Mouse (Mus musculus) heart, postnatal 10 days (tissue): ENCODE data around the gene Mettl7a3. TPM values are rescaled to one million over a fixed set of nuclear protein-coding genes. Genes with fewer than 3 reads are reported as not detected.
"Not testable (repeated sequence)": the region's sequence is repeated elsewhere in the genome, so short reads cannot be mapped to it uniquely, and the experiment has no call there.

Source experiments
- DNase-seq, 2 experiments: peaks; one replicate each; pipeline ENCODE4 v3.0.0; 2021
- intact Hi-C: fragments of 180-260 bp; cut with DNase I; formaldehyde crosslinking; loops from one replicate; pipeline ENCODE4 v1.15.1; 2025
- total RNA-seq, 2 experiments: library from RNA; stranded (reverse); gene quantifications; 2 replicates each; pipeline ENCODE4 v1.2.3; 2021

Mettl7a3 gene
- total RNA-seq = not detected

DNA sequence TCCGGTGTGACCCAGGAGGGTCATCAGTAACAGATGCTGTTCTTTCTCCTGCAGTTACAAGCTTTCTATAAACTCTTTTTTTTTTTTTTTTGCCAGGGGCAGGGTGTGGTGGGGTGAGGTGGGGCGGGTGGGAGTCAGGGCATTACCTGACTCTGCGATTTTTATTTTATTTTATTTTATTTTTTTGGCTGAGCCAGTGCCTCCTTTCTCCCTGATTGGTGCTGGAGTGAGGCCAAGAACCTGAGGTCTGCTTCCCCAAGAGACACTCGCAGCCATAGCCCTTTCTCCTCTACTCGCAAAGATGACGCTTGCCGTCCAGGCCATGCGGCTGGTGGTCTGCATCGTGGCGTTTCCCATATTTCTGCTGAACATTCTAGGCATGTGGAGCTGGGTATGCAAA, at the start of gene Mettl7a3:
Mettl7a3 (plus strand) TSS at position 301 of the 400 bp plus-strand sequence.
- DNase-seq = no peak
- intact Hi-C loops = loop anchor here (5.0 kb wide), 1 partner anchor 128 kb away; no protein-coding TSS in a partner anchor

GRCm38 (mm10) chr15:100288980-100289379, 45.7 kb upstream of the Mettl7a3 start:
- intact Hi-C loops = no loop called here
- DNase-seq = no peak

DNA sequence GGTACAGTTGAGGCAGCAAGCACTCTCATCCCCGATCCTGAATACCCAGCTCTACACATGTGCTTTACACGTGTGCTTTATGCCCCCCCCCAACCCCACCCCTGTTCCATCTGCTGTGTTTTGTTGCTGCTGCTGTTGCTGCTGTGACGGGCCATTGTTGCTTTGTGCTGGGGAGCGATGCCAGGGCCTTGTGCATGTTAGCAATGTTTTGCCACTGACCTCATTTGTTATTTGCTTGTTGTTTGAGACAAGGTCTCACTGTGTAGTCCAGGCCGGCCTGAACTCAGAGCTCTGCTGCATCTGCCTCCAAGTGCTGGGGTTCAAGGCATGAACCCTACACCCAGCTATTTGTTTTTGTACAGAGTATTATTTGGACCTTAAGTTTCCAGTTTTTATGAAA, 43.9 kb upstream of the Mettl7a3 start:
- DNase-seq = no peak
- intact Hi-C loops = no loop called here

DNA sequence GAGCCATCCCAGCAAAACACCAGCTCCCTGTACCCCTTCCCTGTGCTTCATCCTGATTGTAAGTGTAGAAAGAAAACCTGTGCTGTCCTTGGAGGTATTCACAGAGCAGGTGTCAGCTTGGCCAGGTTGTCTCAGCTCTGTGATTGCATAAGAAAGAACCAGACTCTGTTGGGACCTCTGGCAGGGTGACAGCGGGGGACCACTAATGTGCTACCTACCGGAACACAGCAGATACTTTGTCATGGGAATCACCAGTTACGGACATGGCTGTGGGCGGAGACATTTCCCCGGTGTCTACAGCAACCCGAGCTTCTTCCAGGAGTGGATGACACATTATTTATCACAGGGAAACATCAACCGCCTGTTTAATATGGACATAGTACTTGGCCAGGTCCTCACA, 42.4 kb upstream of the Mettl7a3 start:
- intact Hi-C loops = no loop called here

GRCm38 (mm10) chr15:100297856-100298255, 36.9 kb upstream of the Mettl7a3 start:
- no peak for DNase-seq
- intact Hi-C loops = no loop called here

More for the DNA sequence above, 42.4 kb upstream of the Mettl7a3 start:
- DNase-seq = no peak

- intact Hi-C loops = no loop called here
- no peak for DNase-seq
These were observed 34.2 kb upstream of the Mettl7a3 start for GRCm38 (mm10) chr15:100300499-100300898.

DNA sequence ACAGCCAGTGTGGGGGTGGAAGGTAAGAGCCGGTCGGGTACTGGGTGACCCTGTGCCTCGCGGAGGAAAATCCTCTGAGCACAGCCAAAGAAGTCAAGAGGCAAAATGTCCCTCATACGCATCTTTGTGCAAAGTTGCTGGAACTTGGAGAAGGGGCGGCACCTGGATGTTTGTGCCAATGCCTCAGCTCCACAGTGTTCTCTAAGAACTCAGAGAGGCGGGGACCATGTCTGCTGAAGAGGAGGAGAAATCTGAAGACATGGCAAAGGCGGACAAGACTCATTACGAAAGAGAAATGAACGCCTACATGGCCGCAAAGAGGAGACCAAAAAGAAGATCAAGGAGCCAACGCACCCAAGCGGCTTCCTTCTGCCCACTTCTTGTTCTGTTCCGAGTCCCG, 33.2 kb upstream of the Mettl7a3 start:
- DNase-seq = no peak
- intact Hi-C loops = no loop called here

DNA sequence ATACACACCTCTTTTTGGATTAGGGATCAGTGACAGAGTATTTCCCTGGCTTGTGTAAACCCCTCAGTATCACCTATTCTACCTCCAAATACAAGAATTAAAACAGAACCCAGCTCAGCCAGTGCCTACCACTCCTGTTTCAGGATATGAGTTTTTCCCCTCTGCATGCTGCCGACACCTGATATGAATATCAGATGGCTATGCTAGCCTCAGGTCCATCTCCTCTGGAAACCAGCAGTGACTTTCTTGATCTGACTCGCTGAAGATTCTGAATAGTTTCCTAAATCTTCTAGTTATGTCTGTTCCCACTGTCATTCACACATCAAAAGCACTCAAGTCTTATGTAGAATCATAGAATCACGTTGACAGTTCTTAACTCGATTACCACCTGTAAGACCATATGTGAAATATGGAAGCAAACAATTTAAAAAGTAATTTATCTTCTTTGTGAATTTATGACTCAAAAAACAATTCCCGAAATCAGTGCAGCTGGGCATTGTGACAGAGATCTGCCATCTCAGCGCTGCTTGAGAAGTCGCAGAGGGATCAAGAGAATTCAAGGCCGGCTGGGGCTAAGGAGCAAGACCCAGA, 31.2 kb upstream of the Mettl7a3 start:
- intact Hi-C loops = no loop called here
- no peak for DNase-seq

GRCm38 (mm10) chr15:100304019-100304991, 30.4 kb upstream of the Mettl7a3 start, which contains the start of gene Mettl7a1:
TSS of gene Mettl7a1 (plus strand) at chr15:100304140.
- intact Hi-C loops = no loop called here

GRCm38 (mm10) chr15:100306201-100306600, 28.5 kb upstream of the Mettl7a3 start:
- intact Hi-C loops = loop anchor here (5.0 kb wide), 1 partner anchor 66 kb away; no protein-coding TSS in a partner anchor
- no peak for DNase-seq

More at GRCm38 (mm10) chr15:100304019-100304991, 30.4 kb upstream of the Mettl7a3 start, which contains the start of gene Mettl7a1:
- DNase-seq = peak; percentile 87 to 90

GRCm38 (mm10) chr15:100307438-100308096, 27.2 kb upstream of the Mettl7a3 start:
- peak; percentile 25 to 48 for DNase-seq

DNA sequence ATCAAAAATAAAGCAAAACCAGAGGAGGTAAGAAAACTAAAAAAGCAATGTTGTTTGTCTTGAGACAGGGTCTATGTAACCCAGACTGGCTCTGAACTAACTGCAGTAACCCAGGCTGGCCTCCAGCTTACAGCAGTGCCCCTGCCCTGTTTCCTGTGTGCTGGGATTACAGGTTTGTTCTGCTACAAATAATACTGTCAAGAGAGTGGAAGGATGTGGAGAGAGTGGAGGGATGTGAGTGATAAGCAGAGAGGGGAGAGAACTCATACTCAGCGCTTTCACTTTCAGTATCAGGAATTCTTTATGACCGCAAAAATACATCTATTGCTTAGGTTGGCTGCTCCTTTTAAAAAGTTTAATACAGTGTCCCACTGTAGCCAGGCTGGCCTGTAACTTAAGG, 22.4 kb upstream of the Mettl7a3 start:
- DNase-seq = no peak
- intact Hi-C loops = no loop called here

More at GRCm38 (mm10) chr15:100307438-100308096, 27.2 kb upstream of the Mettl7a3 start:
- intact Hi-C loops = loop anchor here (5.0 kb wide), 1 partner anchor 65 kb away; no protein-coding TSS in a partner anchor

DNA sequence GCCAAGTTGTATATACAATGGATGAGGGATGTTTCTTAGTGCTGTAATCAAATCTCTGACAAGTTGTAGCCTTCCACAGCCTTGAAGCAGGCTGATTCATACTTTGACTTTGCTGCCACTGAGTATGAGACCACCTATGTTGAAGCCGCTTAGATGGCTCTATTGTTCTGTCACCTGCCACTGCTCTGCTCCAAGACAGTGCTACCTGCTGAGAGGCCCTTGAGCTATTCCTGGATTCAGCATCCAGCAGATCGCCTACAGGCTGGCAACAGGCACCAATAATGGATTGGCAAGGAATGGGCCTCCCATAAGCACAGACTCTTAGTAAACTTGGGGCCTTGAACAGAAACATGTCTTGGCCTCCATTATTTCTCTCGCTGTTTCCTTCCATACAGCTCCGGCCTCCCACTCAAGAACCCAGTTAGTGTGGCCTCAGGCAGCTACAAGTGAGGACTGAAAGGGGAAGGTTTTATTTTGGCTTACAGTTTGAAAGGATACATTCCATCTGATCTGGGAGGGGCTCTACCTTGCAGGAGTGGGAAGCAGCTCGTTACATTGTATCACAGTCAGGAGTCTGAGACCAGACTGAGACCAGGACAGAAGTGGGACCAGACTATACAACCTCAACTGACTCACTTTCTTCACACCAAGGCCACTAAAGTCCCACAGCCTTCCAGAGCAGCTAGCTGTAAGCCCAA, 20.1 kb upstream of the Mettl7a3 start:
- DNase-seq = no peak
- intact Hi-C loops = no loop called here

DNA sequence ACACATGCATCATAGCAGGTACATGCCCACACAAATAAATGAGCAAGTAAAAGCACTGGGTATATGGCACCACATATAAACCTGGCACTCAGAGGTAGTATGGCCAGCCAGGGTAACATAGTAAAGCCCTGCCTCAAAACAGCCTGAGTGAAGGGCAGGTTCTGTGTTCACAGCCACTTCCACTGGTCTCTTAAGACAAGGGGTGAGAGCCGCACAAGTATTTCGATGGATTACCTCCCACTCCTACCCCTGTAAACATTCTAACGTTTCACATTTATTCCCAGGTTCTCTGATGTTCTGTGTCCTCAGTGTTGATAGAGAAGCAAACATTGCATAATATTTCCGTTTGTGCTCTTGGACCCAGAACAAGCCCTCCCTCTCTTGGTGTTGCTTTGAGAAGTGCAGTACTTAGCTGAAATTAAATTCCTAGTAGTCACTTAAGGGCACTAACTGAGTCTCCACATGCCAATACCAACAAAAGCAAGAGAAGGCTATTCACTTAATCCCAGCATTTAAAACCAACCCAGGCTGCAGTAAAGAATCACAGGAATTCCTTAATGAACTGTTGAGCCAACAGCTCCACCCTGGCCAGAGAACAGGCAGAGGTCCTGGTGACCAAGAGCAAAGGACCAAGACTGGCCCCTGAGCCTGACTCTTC, 16.6 kb upstream of the Mettl7a3 start:
- DNase-seq, intact Hi-C loops: not testable (repeated sequence)

- intact Hi-C loops = loop anchor here (5.0 to 10.0 kb wide), 2 partner anchors 58 to 295 kb away; no protein-coding TSS in a partner anchor
- DNase-seq = no peak
These were observed 14.8 kb upstream of the Mettl7a3 start for GRCm38 (mm10) chr15:100319884-100320283.

GRCm38 (mm10) chr15:100320295-100320905, 14.3 kb upstream of the Mettl7a3 start:
- DNase-seq = no peak
- intact Hi-C loops = loop anchor here (5.0 to 10.0 kb wide), 2 partner anchors 58 to 296 kb away; no protein-coding TSS in a partner anchor

DNA sequence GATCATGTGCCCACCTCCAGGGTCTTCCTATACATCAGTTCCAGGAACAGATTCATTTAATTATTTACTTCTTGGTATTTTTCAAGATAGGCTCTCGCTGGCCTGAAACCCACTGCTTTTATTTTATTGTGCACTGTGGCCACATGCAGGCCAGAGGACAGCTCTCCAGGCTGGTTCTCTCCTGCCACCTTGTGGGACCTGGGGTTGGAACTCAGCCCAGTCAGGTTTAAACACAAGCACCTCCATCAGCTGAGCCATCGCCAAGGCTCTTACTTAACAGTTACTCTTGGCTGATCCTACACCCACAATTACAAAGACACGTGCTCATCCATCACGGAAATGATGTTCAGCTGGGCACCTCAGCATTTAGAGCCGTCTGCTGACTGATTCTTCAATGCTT, 13.6 kb upstream of the Mettl7a3 start:
- peak; percentile 58 to 64 for DNase-seq
- intact Hi-C loops = loop anchor here (5.0 to 10.0 kb wide), 2 partner anchors 59 to 296 kb away; no protein-coding TSS in a partner anchor

GRCm38 (mm10) chr15:100324021-100324591, 10.6 kb upstream of the Mettl7a3 start:
- intact Hi-C loops = loop anchor here (5.0 to 10.0 kb wide), 2 partner anchors 62 to 299 kb away; no protein-coding TSS in a partner anchor

More at GRCm38 (mm10) chr15:100324021-100324591, 10.6 kb upstream of the Mettl7a3 start:
- DNase-seq = no peak
